Mouse (Mus musculus) CD4-positive naive resting alpha-beta T cell, adult 76 days (primary cell): Measurements from ENCODE around the gene Tpp2. TPM values are rescaled to one million over a fixed set of nuclear protein-coding genes. Genes with fewer than 3 reads are reported as not detected.

Experiments
- total RNA-seq: library from RNA; stranded (reverse); gene quantifications from one replicate; pipeline ENCODE4 v1.2.4, GENCODE M21; 2023

Tpp2 gene
- 166 TPM for total RNA-seq

GRCm38 (mm10) chr1:43933488-43934415 is at the start of gene Tpp2:
Gene Tpp2 (plus strand): TSS chr1:43933647.

GRCm38 (mm10) chr1:44019934-44020333 is 86.5 kb downstream of the Tpp2 start, which contains the start of gene Mettl21c:
Gene Mettl21c (minus strand): TSS chr1:44020034.

Other genes starting within 250 kb of the Tpp2 start
- not detected for gene 1500015O10Rik, start 203.0 kb upstream of the Tpp2 start, total RNA-seq
- gene Uxs1, start 105.8 kb upstream of the Tpp2 start, total RNA-seq: 14.2 TPM
- gene Mettl21c, start 86.4 kb downstream of the Tpp2 start, total RNA-seq: not detected
- 0.47 TPM for gene Gm8251, start 128.3 kb downstream of the Tpp2 start, total RNA-seq
- gene Tex30, start 168.8 kb downstream of the Tpp2 start, total RNA-seq: 50.9 TPM
- 2.1 TPM for gene Kdelc1, start 185.2 kb downstream of the Tpp2 start, total RNA-seq
- gene Bivm, start 185.3 kb downstream of the Tpp2 start, total RNA-seq: 7.3 TPM
- gene Ercc5, start 214.1 kb downstream of the Tpp2 start, total RNA-seq: 29.4 TPM